Mouse (Mus musculus) limb, embryonic 11.5 days (tissue): ENCODE measurements at regions not wholly inside any gene's neighbourhood (a gene's known extent, or its start where the extent isn't known, plus 50 kb on each side); places are given as distances from the start of the nearest gene placed in this dataset.

Experiments
- ATAC-seq: fragments of 200-750 bp; cut with Nextera tagmentation; 2 replicates; pipeline ENCODE4 v1.8.0; 2017; ENCODE audit warnings: low read depth; ENCODE audit not compliant: insufficient number of reproducible peaks, low FRiP score, low TSS enrichment
- DNase-seq: peaks from one replicate; pipeline ENCODE4 v3.0.0-alpha.2; 2015; ENCODE audit warnings: low spot score
- H3K27ac ChIP-seq: fragments of 300-500 bp; sonication (generic); replicated peaks from 2 replicates; pipeline ENCODE4 v1.5.1; 2014; ENCODE audit warnings: low read depth, mild to moderate bottlenecking, low read length
- H3K27me3 ChIP-seq: fragments of 300-500 bp; sonication (generic); 2 replicates; pipeline ENCODE4 v1.6.1; 2014; ENCODE audit warnings: mild to moderate bottlenecking, low read length, mixed read lengths; ENCODE audit not compliant: control insufficient read depth, insufficient read depth
- H3K36me3 ChIP-seq: fragments of 300-500 bp; sonication (generic); 2 replicates; pipeline ENCODE4 v1.6.1; 2014; ENCODE audit warnings: mild to moderate bottlenecking, low read length, moderate library complexity, mixed read lengths; ENCODE audit not compliant: control insufficient read depth, insufficient read depth
- H3K4me1 ChIP-seq: fragments of 300-500 bp; sonication (generic); 2 replicates; pipeline ENCODE4 v1.6.1; 2014; ENCODE audit warnings: low read length, mixed read lengths; ENCODE audit not compliant: control insufficient read depth, insufficient read depth
- H3K4me2 ChIP-seq: fragments of 300-500 bp; sonication (generic); 2 replicates; pipeline ENCODE4 v1.6.1; 2014; ENCODE audit warnings: low read depth, mild to moderate bottlenecking, moderate library complexity; ENCODE audit not compliant: severe bottlenecking
- H3K4me3 ChIP-seq: fragments of 300-500 bp; sonication (generic); 2 replicates; pipeline ENCODE4 v1.5.1; 2014; ENCODE audit warnings: low read depth, low read length
- H3K9ac ChIP-seq: fragments of 300-500 bp; sonication (generic); 2 replicates; pipeline ENCODE4 v1.6.1; 2014; ENCODE audit warnings: mild to moderate bottlenecking, low read length
- H3K9me3 ChIP-seq: fragments of 300-500 bp; sonication (generic); 2 replicates; pipeline ENCODE4 v1.6.1; 2016; ENCODE audit warnings: low read length; ENCODE audit not compliant: control insufficient read depth
- WGBS: fragments of 180-500 bp; shearing (Covaris S2); extraction: QIAGEN DNeasy Blood & Tissue Kit; methylation state at CpG from one replicate; pipeline ENCODE4 v1.1.7; 2014; 5-methylcytosine and 5-hydroxymethylcytosine counted together

- Histone ChIP-seq H3K27ac (no peak overlapping the region), H3K9ac (no peak overlapping the region), H3K36me3 (no peaks in the 10 kb centered on the region), H3K27me3 (no peaks in the 10 kb centered on the region), H3K4me1 (no peaks in the 10 kb centered on the region), H3K4me2 (no peak overlapping the region), H3K4me3 (no peak overlapping the region), H3K9me3 (no peaks in the 10 kb centered on the region)
- no peak for DNase-seq
- WGBS = 80% methylated on average over 4 of the region's 4 CpGs
- ATAC-seq = no peak
Observed at GRCm38 (mm10) chr1:184589277-184589676, 143.1 kb downstream of the Hlx start.

- no peak overlapping the region for H3K4me3 ChIP-seq
- no peaks in the 10 kb centered on the region for H3K36me3 ChIP-seq
- H3K4me2 ChIP-seq = no peak overlapping the region
- H3K27me3 ChIP-seq = no peaks in the 10 kb centered on the region
- DNase-seq (no peak), ATAC-seq (no peak)
- no peaks in the 10 kb centered on the region for H3K4me1 ChIP-seq
- 79% methylated on average over 12 of the region's 12 CpGs for WGBS
- H3K9me3 ChIP-seq = no peaks in the 10 kb centered on the region
- no peak overlapping the region for H3K27ac ChIP-seq
- H3K9ac ChIP-seq = no peak overlapping the region
Observed at GRCm38 (mm10) chr1:184584505-184584874, 147.9 kb downstream of the Hlx start.

- no peak overlapping the region for H3K4me3 ChIP-seq
- ATAC-seq (no peak), DNase-seq (no peak)
- H3K4me1 ChIP-seq = no peaks in the 10 kb centered on the region
- WGBS = 90% methylated on average over 6 of the region's 6 CpGs
- no peaks in the 10 kb centered on the region for H3K36me3 ChIP-seq
- no peak overlapping the region for H3K4me2 ChIP-seq
- H3K9me3 ChIP-seq = no peaks in the 10 kb centered on the region
- no peak overlapping the region for H3K27ac ChIP-seq
- H3K27me3 ChIP-seq = no peaks in the 10 kb centered on the region
- no peak overlapping the region for H3K9ac ChIP-seq
Observed at GRCm38 (mm10) chr1:184583751-184584504, 148.5 kb downstream of the Hlx start.

DNA sequence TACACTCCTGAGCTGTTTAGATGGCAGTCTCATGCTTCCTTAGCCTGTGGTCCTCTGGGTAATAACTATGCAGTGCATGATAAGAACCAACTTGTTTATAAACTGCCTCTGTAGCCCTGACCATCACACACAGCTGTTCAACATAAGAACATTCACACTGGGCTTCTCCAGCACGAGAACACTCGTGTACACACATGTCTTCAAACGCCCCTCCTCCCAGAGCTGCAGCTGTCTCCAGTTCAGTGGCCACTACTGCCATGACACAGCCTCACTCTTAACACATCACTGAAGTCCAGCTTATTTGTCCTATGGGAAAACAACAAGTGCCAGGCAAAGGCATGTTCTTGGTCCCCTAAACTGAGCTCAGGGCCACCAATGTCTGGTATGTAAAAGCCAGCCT is 152.9 kb downstream of the Hlx start:
- no peak overlapping the region for H3K4me2 ChIP-seq
- H3K9me3 ChIP-seq = no peaks in the 10 kb centered on the region; the same call in 1 of the 2 replicates
- H3K36me3 ChIP-seq = no peaks in the 10 kb centered on the region
- no peaks in the 10 kb centered on the region for H3K27me3 ChIP-seq
- H3K9ac ChIP-seq = no peak overlapping the region
- DNase-seq (no peak), ATAC-seq (no peak)
- no peaks in the 10 kb centered on the region for H3K4me1 ChIP-seq
- WGBS = 79% methylated on average over 3 of the region's 3 CpGs
- no peak overlapping the region for H3K27ac ChIP-seq
- no peak overlapping the region for H3K4me3 ChIP-seq

DNA sequence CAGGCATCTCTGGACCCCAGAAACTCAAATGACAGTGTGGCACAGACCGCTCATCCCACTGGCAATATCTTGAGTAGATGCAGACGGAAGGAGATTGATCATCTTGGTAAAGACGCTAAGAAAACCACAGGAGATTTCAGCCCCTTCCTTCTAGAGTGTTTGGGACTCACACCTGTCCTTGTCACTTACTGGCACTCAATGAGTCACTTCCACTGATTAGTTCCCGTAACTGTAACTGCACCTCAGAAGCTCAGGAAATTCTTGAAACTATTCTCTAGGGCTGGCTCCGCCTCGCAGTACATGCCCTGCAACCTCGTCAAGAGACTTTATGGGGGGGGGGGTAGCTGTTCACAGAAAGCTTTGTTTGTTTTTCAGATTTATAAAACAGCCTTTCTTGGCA is 155.9 kb downstream of the Hlx start:
- no peaks in the 10 kb centered on the region for H3K4me1 ChIP-seq
- H3K27ac ChIP-seq = no peak overlapping the region
- no peak overlapping the region for H3K4me3 ChIP-seq
- no peak overlapping the region for H3K9ac ChIP-seq
- ATAC-seq (no peak), DNase-seq (no peak)
- no peaks in the 10 kb centered on the region; the same call in 1 of the 2 replicates for H3K9me3 ChIP-seq
- H3K27me3 ChIP-seq = no peaks in the 10 kb centered on the region
- H3K4me2 ChIP-seq = no peak overlapping the region
- H3K36me3 ChIP-seq = no peaks in the 10 kb centered on the region
- 70% methylated on average over 7 of the region's 7 CpGs for WGBS

DNA sequence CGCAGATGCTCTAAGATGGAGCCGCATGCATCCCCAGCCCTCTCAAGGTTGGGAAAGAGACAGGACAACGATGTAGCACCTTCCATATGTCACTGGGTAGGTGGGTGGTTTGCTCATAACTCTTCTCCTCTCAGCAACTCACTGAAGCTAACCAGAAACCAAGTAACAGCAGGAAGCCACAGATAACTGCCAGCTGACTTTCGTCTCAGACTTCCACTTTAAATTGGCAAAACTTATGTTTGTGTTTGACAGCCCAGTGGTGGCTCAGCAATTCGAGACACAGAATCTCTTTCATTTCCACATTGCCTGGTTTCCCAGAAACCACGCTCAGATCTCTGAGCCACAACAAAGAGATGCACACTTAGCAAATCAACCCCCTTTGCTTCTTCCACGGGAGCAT is 159.1 kb downstream of the Hlx start:
- no peak overlapping the region for H3K4me2 ChIP-seq
- ATAC-seq (no peak), DNase-seq (no peak)
- no peaks in the 10 kb centered on the region for H3K36me3 ChIP-seq
- no peak overlapping the region for H3K4me3 ChIP-seq
- no peak overlapping the region for H3K27ac ChIP-seq
- no peaks in the 10 kb centered on the region for H3K4me1 ChIP-seq
- no peaks in the 10 kb centered on the region; the same call in 1 of the 2 replicates for H3K9me3 ChIP-seq
- WGBS = 77% methylated on average over 7 of the region's 7 CpGs
- no peak overlapping the region for H3K9ac ChIP-seq
- H3K27me3 ChIP-seq = no peaks in the 10 kb centered on the region

DNA sequence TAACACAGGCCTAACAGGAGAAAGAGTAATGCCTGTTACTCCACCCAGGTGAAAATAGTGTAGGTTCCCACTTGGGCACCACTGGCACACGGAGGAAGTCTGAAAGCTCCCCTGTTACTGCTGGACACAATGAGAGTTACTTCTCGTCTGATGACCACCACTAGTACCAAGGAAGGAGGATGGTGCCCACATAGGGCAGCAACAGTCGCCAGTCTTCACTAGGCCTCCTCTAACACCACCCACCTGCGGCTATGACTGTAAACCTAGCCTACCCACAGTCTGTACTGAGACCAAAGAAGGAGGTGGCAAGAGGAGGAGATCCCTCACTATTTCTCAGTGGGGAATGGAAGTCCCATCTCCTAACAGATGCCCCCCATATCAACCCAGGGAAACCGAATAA is 161.7 kb downstream of the Hlx start:
- Histone ChIP-seq H3K27me3 (no peaks in the 10 kb centered on the region), H3K27ac (no peak overlapping the region), H3K9ac (no peak overlapping the region), H3K4me3 (no peak overlapping the region), H3K4me1 (no peaks in the 10 kb centered on the region), H3K4me2 (no peak overlapping the region), H3K36me3 (no peaks in the 10 kb centered on the region), H3K9me3 (no peaks in the 10 kb centered on the region)
- ATAC-seq (no peak), DNase-seq (no peak)
- WGBS = 86% methylated on average over 5 of the region's 5 CpGs

DNA sequence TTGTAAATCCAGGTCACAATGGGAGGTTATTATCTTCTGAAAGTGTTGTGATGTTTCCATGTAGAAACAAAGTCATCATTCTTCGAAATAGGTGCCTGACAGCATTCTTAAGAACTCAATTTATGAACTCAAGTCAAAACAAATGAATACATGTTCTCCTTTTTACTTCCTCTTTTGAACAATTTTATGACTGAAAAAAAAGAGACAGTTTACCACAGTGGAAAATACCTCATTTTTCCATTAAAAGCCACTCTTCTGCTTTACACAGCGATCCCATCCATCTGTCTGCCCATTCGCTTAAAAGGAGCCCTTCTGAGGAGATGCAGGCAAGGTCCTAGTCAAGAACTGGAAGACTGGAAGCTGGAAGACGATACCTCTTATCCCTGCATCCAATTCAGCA is 169.5 kb downstream of the Hlx start:
- H3K9ac ChIP-seq = no peak overlapping the region
- 88% methylated on average over 4 of the region's 4 CpGs for WGBS
- no peak overlapping the region for H3K4me2 ChIP-seq
- no peaks in the 10 kb centered on the region for H3K4me1 ChIP-seq
- no peaks in the 10 kb centered on the region for H3K27me3 ChIP-seq
- no peaks in the 10 kb centered on the region for H3K36me3 ChIP-seq
- DNase-seq (no peak), ATAC-seq (no peak)
- H3K4me3 ChIP-seq = no peak overlapping the region
- H3K27ac ChIP-seq = no peak overlapping the region
- no peaks in the 10 kb centered on the region for H3K9me3 ChIP-seq

GRCm38 (mm10) chr1:184562239-184562638 is 170.2 kb downstream of the Hlx start:
- Histone ChIP-seq H3K9ac (no peak overlapping the region), H3K4me2 (no peak overlapping the region), H3K27me3 (no peaks in the 10 kb centered on the region), H3K4me1 (no peaks in the 10 kb centered on the region), H3K27ac (no peak overlapping the region), H3K9me3 (no peaks in the 10 kb centered on the region), H3K4me3 (no peak overlapping the region), H3K36me3 (no peaks in the 10 kb centered on the region)
- ATAC-seq (no peak), DNase-seq (no peak)
- 96% methylated on average over 5 of the region's 5 CpGs for WGBS
